Mouse (Mus musculus) layer of hippocampus, adult 18-20 months (tissue): ENCODE measurements around the gene Spint5. TPM values are rescaled to one million over a fixed set of nuclear protein-coding genes. Genes with fewer than 3 reads are reported as not detected.

Experiments
- DNase-seq, 2 experiments: peaks; one replicate each; pipeline ENCODE4 v3.0.0; 2022; ENCODE audit warnings: low spot score in 2 of 2
- total RNA-seq, 2 experiments: library from RNA; stranded (reverse); gene quantifications; 2 replicates each; pipeline ENCODE4 v1.2.3; 2021

Spint5 gene
- total RNA-seq, 2 experiments from 2014 or later, result not detected

DNA sequence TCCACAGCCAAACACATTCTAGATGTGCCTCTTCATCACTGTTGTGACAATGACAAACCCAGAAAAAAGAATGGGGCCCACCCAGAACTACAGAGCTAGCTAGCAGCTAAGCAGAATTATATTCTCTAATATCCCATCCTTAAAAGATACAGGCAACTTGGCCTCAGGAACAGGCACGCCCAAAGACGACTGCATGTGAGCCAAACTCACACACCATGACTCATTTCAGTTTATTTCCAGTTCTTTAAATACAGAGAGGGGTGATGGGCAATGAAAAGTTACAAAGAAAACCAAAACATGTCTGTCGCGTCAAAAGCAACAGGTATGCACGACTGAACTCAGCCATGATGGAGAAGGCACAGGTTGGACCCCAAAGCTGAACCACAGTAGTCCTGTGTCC is 20.3 kb downstream of the Spint5 start:
- DNase-seq, result no peak

- DNase-seq, result no peak
Observed at GRCm38 (mm10) chr2:164737377-164738090, 22.4 kb downstream of the Spint5 start.

DNA sequence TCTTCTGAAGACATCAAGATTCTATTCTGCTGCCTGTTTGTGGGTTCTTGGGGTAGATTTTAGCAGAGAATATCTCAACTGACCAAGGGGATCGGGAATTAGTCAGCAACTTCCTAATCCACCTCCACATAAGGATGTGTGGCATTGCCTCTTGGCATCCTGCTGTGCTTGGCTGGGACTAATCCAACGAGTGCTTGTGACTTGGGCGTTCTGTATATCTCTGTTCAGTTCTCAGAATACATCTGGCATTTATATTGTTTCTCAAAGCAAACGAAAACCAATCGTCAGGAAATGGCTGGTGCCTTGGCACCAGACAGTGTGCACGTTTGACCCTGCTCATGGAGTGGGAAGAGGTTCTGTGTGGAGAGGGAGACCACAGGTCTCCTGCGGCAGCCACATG is 24.8 kb downstream of the Spint5 start:
- no peak for DNase-seq

DNA sequence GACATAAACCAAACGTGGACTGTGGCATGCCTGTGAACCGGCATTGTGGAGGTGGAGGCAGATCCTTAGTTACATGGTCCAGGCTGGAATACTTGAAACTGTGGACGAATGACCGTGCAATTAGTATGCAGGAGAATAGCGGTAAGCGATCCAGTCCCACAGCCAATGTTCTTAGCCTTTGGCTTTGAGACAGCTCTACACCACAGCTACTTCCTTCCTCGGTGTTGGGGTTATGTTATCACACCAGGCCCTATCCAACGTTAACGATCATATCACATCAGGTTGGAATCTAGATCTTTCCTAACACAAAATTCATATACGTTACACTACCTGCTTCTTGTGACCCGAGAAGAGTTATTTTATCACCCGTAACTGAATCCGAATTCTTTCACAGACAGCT is 29.9 kb downstream of the Spint5 start:
- no peak for DNase-seq

DNA sequence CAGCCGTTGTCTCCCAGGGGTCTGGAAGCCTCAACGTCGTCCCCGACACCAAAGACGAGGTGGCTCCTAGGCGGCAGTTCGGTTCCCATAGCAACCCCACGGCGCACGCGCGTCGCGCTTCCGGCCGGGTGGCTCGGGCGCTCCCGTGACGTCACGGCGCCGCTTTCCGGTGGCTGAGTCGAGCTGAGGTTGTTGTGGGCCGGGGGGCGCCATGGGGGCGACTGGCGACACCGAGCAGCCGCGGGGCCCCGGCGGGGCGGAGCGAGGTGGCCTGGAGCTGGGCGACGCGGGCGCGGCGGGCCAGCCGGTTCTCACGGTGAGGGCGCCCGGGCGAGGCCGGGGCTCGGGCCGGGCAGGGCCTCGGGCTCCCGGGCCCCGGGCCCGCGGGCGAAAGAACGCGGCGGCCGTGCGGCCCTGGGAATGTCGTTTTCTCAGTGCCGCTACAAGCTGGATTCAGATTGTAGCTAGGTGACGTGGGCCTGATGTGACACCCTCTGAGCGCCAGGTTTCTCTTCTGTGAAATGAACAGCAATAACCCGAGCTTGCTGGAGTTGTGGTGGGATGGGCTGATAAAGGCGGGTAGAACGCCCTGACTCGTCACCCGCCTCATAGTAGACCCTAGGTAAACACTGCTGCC is 30.9 kb downstream of the Spint5 start, which contains the start of the genes Wfdc3 and Dnttip1:
TSS of gene Wfdc3 (minus strand) at position 89 of the 637 bp plus-strand sequence.
TSS of gene Dnttip1 (plus strand) at position 141 of the 637 bp plus-strand sequence.
- peak; percentile 91 to 96 for DNase-seq

DNA sequence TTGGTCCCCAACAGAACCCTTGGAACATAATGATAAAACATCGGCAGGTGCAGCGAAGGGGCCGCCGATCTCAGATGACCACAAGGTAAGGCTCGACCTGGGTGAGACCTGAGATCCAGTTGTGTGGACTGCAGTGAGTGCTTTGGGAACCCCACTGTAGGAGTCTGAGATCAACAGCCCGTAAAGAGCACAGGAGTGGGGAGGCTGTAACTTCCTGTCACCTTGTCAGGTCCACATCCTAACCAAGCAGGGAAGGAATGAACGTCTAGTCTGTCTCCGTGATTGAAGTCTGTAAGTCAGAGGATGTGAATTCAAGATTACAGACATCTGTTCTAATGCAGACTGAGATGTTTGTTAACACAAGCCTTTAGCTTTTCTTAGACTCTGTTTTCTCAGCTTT is 31.6 kb downstream of the Spint5 start:
- DNase-seq, result no peak

DNA sequence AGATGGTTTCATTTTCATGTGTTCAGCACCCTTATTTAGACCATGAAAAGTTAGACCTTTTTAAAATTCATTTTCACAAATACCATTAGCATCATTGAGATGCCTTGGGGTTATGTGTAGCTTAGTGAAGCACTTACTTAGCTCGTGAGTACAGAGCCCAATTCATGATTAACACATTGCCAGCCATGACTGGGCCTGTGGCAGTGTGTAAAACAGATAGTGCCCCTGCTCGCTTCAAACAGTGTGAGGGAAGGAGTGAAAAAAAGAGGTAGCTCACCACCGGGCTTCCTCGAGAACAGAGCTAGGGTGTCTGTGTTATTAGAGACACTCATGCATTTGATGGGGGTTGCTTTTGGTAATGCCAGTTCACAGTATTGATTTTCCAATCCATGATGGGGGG is 33.1 kb downstream of the Spint5 start:
- DNase-seq, result no peak

DNA sequence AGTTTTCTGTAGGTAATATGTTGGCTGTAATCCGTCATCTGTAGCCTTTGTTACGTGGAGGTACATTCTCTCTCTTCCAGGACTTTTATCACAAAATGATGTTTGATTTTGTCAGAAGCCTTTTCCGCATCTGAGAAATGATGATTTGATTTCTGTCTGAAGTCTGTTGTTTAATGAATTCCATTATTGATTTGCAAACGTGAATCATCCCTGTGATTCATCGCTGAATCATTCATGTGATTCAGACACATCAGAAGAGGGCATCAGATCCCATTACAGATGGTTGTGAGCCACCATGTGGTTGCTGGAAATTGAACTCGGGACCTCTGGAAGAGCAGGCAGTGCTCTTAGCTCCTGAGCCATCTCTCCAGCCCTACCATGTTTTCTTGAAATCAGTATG is 33.9 kb downstream of the Spint5 start:
- peak in 1 of 2 experiments; percentile 46 for DNase-seq

GRCm38 (mm10) chr2:164752454-164752853 is 37.3 kb downstream of the Spint5 start:
- no peak for DNase-seq

- no peak for DNase-seq
Observed at GRCm38 (mm10) chr2:164754105-164754504, 39.0 kb downstream of the Spint5 start.

DNA sequence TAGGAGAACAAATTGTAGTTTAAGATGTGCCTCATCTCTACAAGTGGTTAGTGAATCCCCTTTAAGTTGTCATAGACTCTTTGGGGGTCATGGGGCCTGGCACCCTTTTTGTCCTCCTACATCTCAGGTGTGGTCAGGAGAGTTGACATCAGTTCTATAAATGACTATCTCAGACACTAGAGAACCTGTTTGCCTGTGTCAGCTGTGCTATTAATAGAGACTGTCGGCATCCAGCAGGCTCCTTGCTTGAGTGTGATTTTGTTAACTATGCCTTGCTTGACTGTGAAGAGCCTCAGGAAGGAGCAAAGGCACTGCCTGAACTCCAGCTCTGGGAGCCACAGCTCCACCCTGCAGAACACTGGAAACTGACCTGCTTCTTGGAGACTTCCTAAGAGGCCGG is 39.7 kb downstream of the Spint5 start:
- DNase-seq, result no peak

GRCm38 (mm10) chr2:164757841-164758240 is 42.7 kb downstream of the Spint5 start:
- no peak for DNase-seq

GRCm38 (mm10) chr2:164758692-164759091 is 43.6 kb downstream of the Spint5 start:
- no peak for DNase-seq

GRCm38 (mm10) chr2:164760059-164760833 is 45.1 kb downstream of the Spint5 start:
- no peak for DNase-seq

- peak in 1 of 2 experiments; percentile 30 for DNase-seq
Observed at GRCm38 (mm10) chr2:164761502-164761901, 46.4 kb downstream of the Spint5 start.

DNA sequence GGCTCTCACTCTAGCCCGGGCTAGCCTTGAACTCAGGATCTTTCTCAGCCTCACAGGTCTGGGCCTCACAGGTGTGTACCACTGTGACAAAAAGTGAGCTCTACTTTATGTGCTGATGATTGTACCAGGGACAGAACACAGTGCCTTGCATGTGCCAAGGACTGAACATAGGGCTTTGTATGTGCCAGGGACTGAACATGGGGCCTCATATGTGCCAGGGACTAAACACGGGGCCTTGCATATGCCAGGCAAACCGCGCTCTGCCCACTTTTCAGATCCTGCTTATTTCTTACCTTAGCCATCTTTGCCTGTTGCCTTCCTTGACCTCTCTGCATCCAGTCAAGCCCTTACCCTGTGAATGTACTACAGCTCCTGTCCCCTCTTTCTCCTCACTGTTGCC is 46.9 kb downstream of the Spint5 start:
- no peak for DNase-seq

DNA sequence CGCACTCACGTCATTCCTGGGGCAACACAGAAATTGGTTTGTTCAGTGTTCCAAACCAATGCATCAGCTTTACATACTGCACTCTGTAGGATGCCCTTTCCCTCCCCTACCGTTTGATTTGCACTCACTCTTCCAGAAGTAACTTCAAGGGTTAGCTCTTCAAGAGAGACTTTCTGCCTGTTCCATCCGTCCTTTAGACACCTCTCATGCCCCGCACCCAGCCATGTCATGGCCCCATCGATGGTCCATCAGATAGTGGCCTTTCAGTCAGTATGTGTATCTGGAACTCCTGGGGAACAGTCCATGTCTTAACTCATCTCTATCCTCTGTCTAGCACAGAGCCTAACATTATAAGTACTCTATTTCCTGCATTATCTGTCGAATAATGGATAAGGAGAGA is 47.5 kb downstream of the Spint5 start:
- DNase-seq, result no peak

DNA sequence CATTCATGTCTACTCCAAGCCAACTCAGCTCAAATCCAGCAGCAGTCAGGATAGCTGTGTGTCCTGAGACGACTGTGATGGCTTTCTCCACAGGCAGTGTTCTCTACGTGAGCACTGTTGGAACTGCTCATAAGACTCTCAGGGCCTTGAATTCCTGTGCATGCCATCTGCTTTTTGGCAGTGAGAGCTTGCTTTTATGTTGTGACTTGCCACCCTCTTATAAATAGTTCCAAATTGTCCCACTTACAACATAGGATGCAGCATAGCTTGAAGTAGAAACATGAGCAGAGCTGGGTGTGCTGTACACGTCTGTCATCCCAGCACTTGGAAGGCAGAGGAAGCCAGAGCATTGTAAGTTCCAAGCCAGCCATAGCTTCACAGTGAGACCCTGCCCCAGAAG is 50.7 kb downstream of the Spint5 start:
- peak in 1 of 2 experiments; percentile 53 for DNase-seq
